Mouse (Mus musculus): ENCODE measurements around the gene Ccdc40. TPM values are rescaled to one million over a fixed set of nuclear protein-coding genes. Genes with fewer than 3 reads are reported as not detected.

Ccdc40 gene
- total RNA-seq, 2 experiments from 2014 or later: not detected

- no peak for DNase-seq (ENCODE audit: low spot score)
- intact Hi-C loops (cut with DNase I): no loop called here
Measured at GRCm38 (mm10) chr11:119307916-119308315, 79.5 kb downstream of the Ccdc40 start.

GRCm38 (mm10) chr11:119310621-119311020 lies 82.2 kb downstream of the Ccdc40 start:
- intact Hi-C loops (cut with DNase I): no loop called here
- no peak for DNase-seq (ENCODE audit: low spot score)

- no peak for DNase-seq (ENCODE audit: low spot score)
- intact Hi-C loops (cut with DNase I): no loop called here
Measured at GRCm38 (mm10) chr11:119314252-119314936, 86.0 kb downstream of the Ccdc40 start.

Other genes with a start within 250 kb of the Ccdc40 start
- not detected for gene Enpp7, start 240.4 kb upstream of the Ccdc40 start, total RNA-seq (2021)
- 1 to 10 TPM; 3.8 to 3.9 TPM for gene Cbx2, start 205.6 kb upstream of the Ccdc40 start, total RNA-seq (2021)
- gene Cbx8, start 187.6 kb upstream of the Ccdc40 start, total RNA-seq (2021): 1 to 10 TPM; 4.4 to 7.6 TPM
- 10 to 100 TPM; 14.0 to 14.8 TPM for gene Cbx4, start 142.4 kb upstream of the Ccdc40 start, total RNA-seq (2021)
- gene Tbc1d16, start 73 bp upstream of the Ccdc40 start, total RNA-seq (2021): 10 to 100 TPM; 65.1 to 66.4 TPM
- 10 to 100 TPM; 69.6 to 73.2 TPM for gene Gaa, start 39.3 kb downstream of the Ccdc40 start, total RNA-seq (2021)
- 10 to 100 TPM; 64.8 to 67.6 TPM for gene Eif4a3, start 71.5 kb downstream of the Ccdc40 start, total RNA-seq (2021)
- under 1 TPM; 0.08 to 0.10 TPM for gene Card14, start 79.2 kb downstream of the Ccdc40 start, total RNA-seq (2021)
- gene Sgsh, start 127.0 kb downstream of the Ccdc40 start, total RNA-seq (2021): 1 to 10 TPM; 4.8 to 5.1 TPM
- gene Slc26a11, start 127.0 kb downstream of the Ccdc40 start, total RNA-seq (2021): 1 to 10 TPM; 2.3 to 2.8 TPM
- 10 to 100 TPM; 14.6 TPM for gene Rnf213, start 164.5 kb downstream of the Ccdc40 start, total RNA-seq (2021)

Data from heart, postnatal 25 days (tissue).